Mouse (Mus musculus): ENCODE measurements around the gene Zfp667.

DNA sequence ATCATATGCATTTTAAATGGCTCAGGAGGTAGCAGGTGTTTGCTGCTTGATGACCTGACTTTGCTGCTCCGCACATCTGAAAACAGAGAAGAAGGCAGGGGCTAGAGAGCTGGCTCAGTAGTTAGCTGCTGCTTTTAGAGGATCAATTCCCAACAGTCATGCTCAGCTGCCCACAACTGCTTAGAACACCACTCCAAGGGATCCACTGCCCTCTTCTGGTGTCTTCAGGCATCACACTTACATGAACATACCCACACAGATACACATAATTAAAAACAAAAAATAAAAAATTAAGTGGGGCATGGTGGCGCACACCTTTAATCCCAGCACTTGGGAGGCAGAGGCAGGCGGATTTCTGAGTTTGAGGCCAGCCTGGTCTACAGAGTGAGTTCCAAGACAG, 24.3 kb upstream of the Zfp667 start:
- no peak for TF ChIP-seq MAX (IDR thresholded peaks at IDR 0.05; ENCODE audit: low read length)
- no peak for TF ChIP-seq HCFC1 (IDR thresholded peaks at IDR 0.05; ENCODE audit: low read depth, low read length)
- TF ChIP-seq RCOR1 (IDR thresholded peaks at IDR 0.05; ENCODE audit: low read depth, low read length): no peak
- no peak for TF ChIP-seq EP300 (IDR thresholded peaks at IDR 0.05; ENCODE audit: low read depth in 1 of 2, low read length in 2 of 2)
- TF ChIP-seq CTCF (IDR thresholded peaks at IDR 0.05 in 2 of 3, conservative IDR thresholded peaks at IDR 0.05 in 1 of 3; ENCODE audit: control insufficient read depth in 1 of 3, insufficient read depth in 1 of 3, low read depth in 2 of 3, low read length in 3 of 3, poor library complexity in 1 of 3, severe bottlenecking in 1 of 3): peak; percentile 10 to 19 (median 15); a peak in 2 of 6 replicates
- TF ChIP-seq GATA1 (IDR thresholded peaks at IDR 0.05; ENCODE audit: low read depth, low read length): no peak
- no peak for TF ChIP-seq CHD1 (IDR thresholded peaks at IDR 0.05; ENCODE audit: low read depth, low read length)
- no peak for TF ChIP-seq MAFK (IDR thresholded peaks at IDR 0.05; ENCODE audit: borderline replicate concordance, low read depth, low read length)

Measured in MEL (cell line).